Mouse (Mus musculus) thymus, adult 2 months (tissue): ENCODE measurements around the gene Prkg2.

Source experiments
- CTCF ChIP-seq: fragments of 200-500 bp; IDR thresholded peaks from 2 replicates; pipeline ENCODE4 v1.5.1; 2012; ENCODE audit warnings: mild to moderate bottlenecking, control low read depth, low read length, moderate library complexity, borderline replicate concordance; ENCODE audit not compliant: control insufficient read depth, poor library complexity, insufficient read depth; ENCODE audit errors: extremely low read depth
- POLR2A ChIP-seq: fragments of 200-500 bp; IDR thresholded peaks from 2 replicates; pipeline ENCODE4 v1.6.1; 2012; ENCODE audit warnings: mild to moderate bottlenecking, low read length, control low read depth, moderate library complexity; ENCODE audit not compliant: control insufficient read depth, poor library complexity, insufficient read depth; ENCODE audit errors: extremely low read depth

- TF ChIP-seq CTCF (no peak), POLR2A (no peak)
These were observed 99.3 kb downstream of the Prkg2 start for GRCm38 (mm10) chr5:98937879-98938278.
